Mouse (Mus musculus) CD8-positive naive resting alpha-beta T cell, adult 2 months (primary cell): ENCODE measurements around the gene 1110008L16Rik.
"Not testable (repeated sequence)": the region's sequence is repeated elsewhere in the genome, so short reads cannot be mapped to it uniquely, and the experiment has no call there.

Experiments
- DNase-seq, 2 experiments: peaks; one replicate each; pipeline ENCODE4 v3.0.0; 2022; ENCODE audit warnings: low read depth in 2 of 2, low spot score in 2 of 2

1110008L16Rik gene

GRCm38 (mm10) chr12:55392120-55392519 is 92.7 kb downstream of the 1110008L16Rik start:
- DNase-seq = no peak

- DNase-seq = no peak
Measured at GRCm38 (mm10) chr12:55392733-55393577, 93.6 kb downstream of the 1110008L16Rik start.

GRCm38 (mm10) chr12:55395601-55396000 is 96.2 kb downstream of the 1110008L16Rik start:
- not testable (repeated sequence) for DNase-seq

GRCm38 (mm10) chr12:55396536-55396935 is 97.2 kb downstream of the 1110008L16Rik start:
- no peak for DNase-seq

- DNase-seq = no peak
Measured at GRCm38 (mm10) chr12:55397544-55398239, 98.3 kb downstream of the 1110008L16Rik start.

GRCm38 (mm10) chr12:55398240-55399127 is 99.1 kb downstream of the 1110008L16Rik start:
- peak; percentile 79 to 84 for DNase-seq

- DNase-seq = no peak
Measured at GRCm38 (mm10) chr12:55399128-55399677, 99.8 kb downstream of the 1110008L16Rik start.

- DNase-seq = no peak
Measured at GRCm38 (mm10) chr12:55407888-55408287, 108.5 kb downstream of the 1110008L16Rik start.

- DNase-seq = no peak
Measured at GRCm38 (mm10) chr12:55415255-55415654, 115.9 kb downstream of the 1110008L16Rik start.

- no peak for DNase-seq
Measured at GRCm38 (mm10) chr12:55415762-55416161, 116.4 kb downstream of the 1110008L16Rik start.

- DNase-seq = no peak
Measured at GRCm38 (mm10) chr12:55420220-55420619, 120.8 kb downstream of the 1110008L16Rik start.

- DNase-seq = no peak
Measured at GRCm38 (mm10) chr12:55422057-55422456, 122.7 kb downstream of the 1110008L16Rik start.

- DNase-seq = no peak
Measured at GRCm38 (mm10) chr12:55426300-55426699, 126.9 kb downstream of the 1110008L16Rik start.

GRCm38 (mm10) chr12:55429201-55429600 is 129.8 kb downstream of the 1110008L16Rik start:
- DNase-seq = no peak

- DNase-seq = no peak
Measured at GRCm38 (mm10) chr12:55429956-55430355, 130.6 kb downstream of the 1110008L16Rik start.
